In genomic region chr1:69759544-69759943, GRCm38 (mm10) we compare ENCODE assay signal across 8 mouse cellular contexts.
DNase-seq lines count a peak whose midpoint lies in the region; ATAC-seq and TF ChIP-seq lines count a peak whose summit lies in the region.

No protein-coding gene starts in this region.

- peak overlapping the region; percentile 4; the same call in 1 of the 2 replicates for H3K4me3 ChIP-seq in lung, embryonic 15.5 days
- H3K4me3 ChIP-seq in stomach, postnatal 0 days (ENCODE audit: low read depth, low read length) = no peak overlapping the region
- no peak overlapping the region for H3K4me3 ChIP-seq in kidney, embryonic 14.5 days (ENCODE audit: low read length)

- H3K4me1 ChIP-seq in lung, embryonic 15.5 days = no peaks in the 10 kb centered on the region
- no peaks in the 10 kb centered on the region for H3K4me1 ChIP-seq in stomach, postnatal 0 days (replicated peaks; ENCODE audit: control insufficient read depth, insufficient read depth)
- H3K4me1 ChIP-seq in kidney, embryonic 14.5 days (ENCODE audit: control insufficient read depth, insufficient read depth, low read length) = no peaks in the 10 kb centered on the region

- intact Hi-C loops in left cerebral cortex, postnatal 14 days (cut with DNase I) = no loop called here

- H3K27me3 ChIP-seq in lung, embryonic 15.5 days = no peaks in the 10 kb centered on the region
- H3K27me3 ChIP-seq in stomach, postnatal 0 days (ENCODE audit: control insufficient read depth, insufficient read depth, low read length) = no peaks in the 10 kb centered on the region
- no peaks in the 10 kb centered on the region for H3K27me3 ChIP-seq in kidney, embryonic 14.5 days (ENCODE audit: control insufficient read depth, insufficient read depth, low read length)

- TF ChIP-seq CTCF in stomach, postnatal 0 days (IDR thresholded peaks at IDR 0.05; ENCODE audit: low read depth) = 0 out of 2 replicates have a peak, but pooled peaks have one; percentile 13

- WGBS in lung, embryonic 15.5 days = 52% methylated on average over 13 of the region's 13 CpGs
- WGBS in stomach, postnatal 0 days = 58% methylated on average over 13 of the region's 13 CpGs
- WGBS in kidney, embryonic 14.5 days = 81% methylated on average over 13 of the region's 13 CpGs

- peak overlapping the region; percentile 28; the same call in 1 of the 2 replicates for H3K4me2 ChIP-seq in lung, embryonic 15.5 days
- 0 out of 2 replicates have a peak overlapping the region, but pooled peaks have one; percentile 6 for H3K4me2 ChIP-seq in stomach, postnatal 0 days (replicated peaks; ENCODE audit: low read depth)
- H3K4me2 ChIP-seq in kidney, embryonic 14.5 days (replicated peaks; ENCODE audit: low read depth, low read length) = no peak overlapping the region

- TF ChIP-seq EP300 in stomach, postnatal 0 days (optimal IDR thresholded peaks at IDR 0.05) = no peak

- no peak overlapping the region for H3K27ac ChIP-seq in lung, embryonic 15.5 days
- H3K27ac ChIP-seq in stomach, postnatal 0 days (replicated peaks) = no peak overlapping the region
- H3K27ac ChIP-seq in kidney, embryonic 14.5 days (ENCODE audit: low read depth, low read length) = no peak overlapping the region

- ATAC-seq in lung, embryonic 15.5 days (ENCODE audit: borderline replicate concordance, extremely low read depth, low FRiP score, low TSS enrichment) = peak; percentile 57; the same call in 1 of the 2 replicates
- no peak for ATAC-seq in stomach, postnatal 0 days (ENCODE audit: low FRiP score, low TSS enrichment)
- ATAC-seq in kidney, embryonic 14.5 days (ENCODE audit: low FRiP score, low TSS enrichment) = no peak

- no peaks in the 10 kb centered on the region for H3K36me3 ChIP-seq in lung, embryonic 15.5 days
- H3K36me3 ChIP-seq in stomach, postnatal 0 days (ENCODE audit: control insufficient read depth, insufficient read depth, low read length) = no peaks in the 10 kb centered on the region
- no peaks in the 10 kb centered on the region for H3K36me3 ChIP-seq in kidney, embryonic 14.5 days (ENCODE audit: control insufficient read depth, insufficient read depth, low read length)

- no peaks in the 10 kb centered on the region for H3K9me3 ChIP-seq in lung, embryonic 15.5 days
- H3K9me3 ChIP-seq in stomach, postnatal 0 days (ENCODE audit: control insufficient read depth, low read length) = no peaks in the 10 kb centered on the region
- H3K9me3 ChIP-seq in kidney, embryonic 14.5 days (ENCODE audit: control insufficient read depth, low read length) = no peaks in the 10 kb centered on the region

- no peak overlapping the region for H3K9ac ChIP-seq in lung, embryonic 15.5 days
- no peak overlapping the region for H3K9ac ChIP-seq in stomach, postnatal 0 days (ENCODE audit: low read length)
- H3K9ac ChIP-seq in kidney, embryonic 14.5 days (ENCODE audit: low read depth, low read length) = no peak overlapping the region

- peak; percentile 5 for DNase-seq in adrenal gland, adult 2 months
- no peak for DNase-seq in adrenal gland, postnatal 25 days
- DNase-seq in lung, postnatal 14 days = no peak
- peak; percentile 7 to 20 for DNase-seq in left cerebral cortex, postnatal 14 days (ENCODE audit: low spot score in 2 of 2)
- no peak for DNase-seq in stomach, postnatal 0 days (ENCODE audit: low spot score)
- DNase-seq in gastrocnemius, postnatal 10 days = no peak

Comparison
In these comparisons a context has a peak if more than half of its experiments do, and no peak if none do; other contexts are left out.
1. DNase-seq: peak in adrenal gland, adult 2 months (single experiment) and left cerebral cortex, postnatal 14 days (2 of 2); none in adrenal gland, postnatal 25 days (single experiment), lung, postnatal 14 days (single experiment), stomach, postnatal 0 days (single experiment) and gastrocnemius, postnatal 10 days (single experiment).